Comparison of ENCODE assay signal across 21 mouse cellular contexts in genomic region chr12:105554151-105554772, GRCm38 (mm10). TPM values are rescaled to one million over a fixed set of nuclear protein-coding genes. Genes with fewer than 3 reads are reported as not detected.
DNase-seq lines count a peak whose midpoint lies in the region; ATAC-seq lines count a peak whose summit lies in the region.
"Had no signal": no experiment of that assay in that cellular context is flagged by ENCODE, and none has a peak within 500 bp of the region (broad histone marks: within the 10 kb centered on the region; RNA-seq: fewer than 3 reads in every experiment).

No protein-coding gene starts in this region.

- H3K9me3 ChIP-seq in heart, embryonic 11.5 days (replicated peaks; ENCODE audit: control insufficient read depth, low read length) = no peaks in the 10 kb centered on the region
- H3K9me3 ChIP-seq in heart, embryonic 15.5 days (replicated peaks) = no peaks in the 10 kb centered on the region
- H3K9me3 ChIP-seq in midbrain, embryonic 11.5 days (ENCODE audit: control insufficient read depth, low read length) = no peaks in the 10 kb centered on the region
- H3K9me3 ChIP-seq: forebrain, embryonic 15.5 days; stomach, embryonic 15.5 days had no signal

- 52% methylated on average over 8 of the region's 8 CpGs for WGBS in heart, embryonic 11.5 days (ENCODE audit: insufficient replicate concordance)
- whole genome bisulfite sequencing in heart, embryonic 15.5 days = 32% methylated on average over 8 of the region's 8 CpGs
- 76% methylated on average over 8 of the region's 8 CpGs for WGBS in midbrain, embryonic 11.5 days

- no peak overlapping the region for H3K9ac ChIP-seq in heart, embryonic 11.5 days (ENCODE audit: low read depth, low read length)
- no peak overlapping the region for H3K9ac ChIP-seq in heart, embryonic 15.5 days
- H3K9ac ChIP-seq in midbrain, embryonic 11.5 days (ENCODE audit: low read length) = no peak overlapping the region
- H3K9ac ChIP-seq: forebrain, embryonic 15.5 days; liver, postnatal 0 days; stomach, embryonic 15.5 days had no signal

- H3K36me3 ChIP-seq in heart, embryonic 11.5 days (ENCODE audit: control insufficient read depth, insufficient read depth, low read length) = no peaks in the 10 kb centered on the region
- no peaks in the 10 kb centered on the region for H3K36me3 ChIP-seq in heart, embryonic 15.5 days
- no peaks in the 10 kb centered on the region for H3K36me3 ChIP-seq in midbrain, embryonic 11.5 days (ENCODE audit: control insufficient read depth, insufficient read depth, low read length)
- H3K36me3 ChIP-seq: forebrain, embryonic 15.5 days; G1E; stomach, embryonic 15.5 days had no signal

- peak overlapping the region; percentile 83; the same call in 1 of the 2 replicates for H3K27ac ChIP-seq in heart, embryonic 11.5 days (ENCODE audit: low read depth, low read length)
- H3K27ac ChIP-seq in heart, embryonic 15.5 days = 0 out of 2 replicates have a peak overlapping the region, but pooled peaks have one; percentile 66
- no peak overlapping the region for H3K27ac ChIP-seq in midbrain, embryonic 11.5 days (ENCODE audit: low read depth, low read length)
- H3K27ac ChIP-seq: forebrain, embryonic 15.5 days; stomach, embryonic 15.5 days had no signal

- no peak overlapping the region for H3K4me3 ChIP-seq in heart, embryonic 11.5 days (ENCODE audit: low read depth, low read length)
- H3K4me3 ChIP-seq in heart, embryonic 15.5 days = no peak overlapping the region
- H3K4me3 ChIP-seq in midbrain, embryonic 11.5 days (ENCODE audit: low read depth, low read length) = no peak overlapping the region
- H3K4me3 ChIP-seq: forebrain, embryonic 15.5 days; stomach, embryonic 15.5 days had no signal

- intact Hi-C loops in heart, postnatal 36 days (cut with DNase I) = no loop called here

- DNase-seq in heart, postnatal 36 days = no peak
- peak; percentile 25 to 61 for DNase-seq in lung, adult 18-20 months
- no peak for DNase-seq in lung, postnatal 25 days (ENCODE audit: low spot score)
- peak; percentile 68 for DNase-seq in lung, postnatal 36 days
- DNase-seq in midbrain, embryonic 11.5 days (ENCODE audit: low spot score, missing footprints) = no peak
- DNase-seq: adrenal gland, postnatal 14 days; cerebellum, adult 9-10 months; layer of hippocampus, adult 9-11 months; liver, postnatal 0 days; midbrain, embryonic 14.5 days; right cerebral cortex, adult 18-20 months had no signal

- H3K27me3 ChIP-seq in heart, embryonic 11.5 days (ENCODE audit: control insufficient read depth, insufficient read depth, low read length) = no peaks in the 10 kb centered on the region; the same call in 1 of the 2 replicates
- H3K27me3 ChIP-seq in heart, embryonic 15.5 days = no peaks in the 10 kb centered on the region
- H3K27me3 ChIP-seq in midbrain, embryonic 11.5 days (ENCODE audit: control insufficient read depth, insufficient read depth, low read length) = no peaks in the 10 kb centered on the region
- H3K27me3 ChIP-seq: forebrain, embryonic 15.5 days; stomach, embryonic 15.5 days had no signal

- ATAC-seq in heart, embryonic 11.5 days (replicated peaks; ENCODE audit: insufficient number of reproducible peaks, low FRiP score, low TSS enrichment) = no peak
- no peak for ATAC-seq in heart, embryonic 15.5 days (replicated peaks; ENCODE audit: insufficient number of reproducible peaks, insufficient read depth, low FRiP score, low read depth)
- ATAC-seq in midbrain, embryonic 11.5 days (ENCODE audit: low FRiP score) = no peak
- no peak for ATAC-seq in megakaryocyte, adult 5-6 weeks (ENCODE audit: poor library complexity, severe bottlenecking)
- ATAC-seq: forebrain, embryonic 15.5 days; inflammation-experienced regulatory T-cells, adult 6 months; liver, postnatal 0 days had no signal

- no peak overlapping the region for H3K4me2 ChIP-seq in heart, embryonic 11.5 days
- H3K4me2 ChIP-seq in heart, embryonic 15.5 days = no peak overlapping the region
- H3K4me2 ChIP-seq in midbrain, embryonic 11.5 days = no peak overlapping the region
- H3K4me2 ChIP-seq: forebrain, embryonic 15.5 days; stomach, embryonic 15.5 days had no signal

- H3K4me1 ChIP-seq in heart, embryonic 11.5 days (ENCODE audit: control insufficient read depth, insufficient read depth, low read length) = peaks cover 42% of the 10 kb centered on the region
- H3K4me1 ChIP-seq in heart, embryonic 15.5 days (replicated peaks) = peaks cover 54% of the 10 kb centered on the region
- no peaks in the 10 kb centered on the region for H3K4me1 ChIP-seq in midbrain, embryonic 11.5 days (ENCODE audit: control insufficient read depth, insufficient read depth, low read length)

RNA-seq across cellular contexts. Expression of gene Bdkrb2, which starts 8.8 kb away (rescaled TPM):
- polyA plus RNA-seq in heart, embryonic 11.5 days (2014; fragmentation: Nextera tagmentation; extraction: Ambion mirVana) = 0.42 and 0.69 TPM in 2 replicates
- total RNA-seq in heart, postnatal 36 days (2021) = under 1 TPM; 0.38 to 0.56 TPM
- 0.77 and 1.6 TPM in 2 replicates for polyA plus RNA-seq in heart, embryonic 15.5 days (2015; fragmentation: Nextera tagmentation; extraction: Ambion mirVana)
- 0.10 and 0.12 TPM in 2 replicates for polyA plus RNA-seq in midbrain, embryonic 11.5 days (2014; fragmentation: Nextera tagmentation; extraction: Ambion mirVana)
- total RNA-seq in megakaryocyte, adult 5-6 weeks (2015) = not detected in 2 replicates
- total RNA-seq in megakaryocyte, adult 5-6 weeks (2017) = not detected in 2 replicates
- total RNA-seq: hematopoietic stem cell, adult 5-6 weeks had no signal
- polyA plus RNA-seq: inflammation-experienced regulatory T-cells, adult 6 months had no signal

RNA-seq across cellular contexts. Expression of gene Bdkrb1, which starts 48.6 kb away (rescaled TPM):
- not detected in 2 replicates for polyA plus RNA-seq in heart, embryonic 11.5 days (2014; fragmentation: Nextera tagmentation; extraction: Ambion mirVana)
- not detected for total RNA-seq in heart, postnatal 36 days (2021)
- polyA plus RNA-seq in heart, embryonic 15.5 days (2015; fragmentation: Nextera tagmentation; extraction: Ambion mirVana) = 0.30 TPM in 1 of 2 replicates, not detected in the other
- 0.12 TPM in 1 of 2 replicates, not detected in the other for polyA plus RNA-seq in midbrain, embryonic 11.5 days (2014; fragmentation: Nextera tagmentation; extraction: Ambion mirVana)
- total RNA-seq in megakaryocyte, adult 5-6 weeks (2015) = not detected in 2 replicates
- total RNA-seq in megakaryocyte, adult 5-6 weeks (2017) = not detected in 2 replicates
- total RNA-seq: G1E; gastrocnemius, adult 18-20 months; hematopoietic stem cell, adult 5-6 weeks; left cerebral cortex, postnatal 10 days had no signal
- polyA plus RNA-seq: G1E; liver, postnatal 0 days; midbrain, embryonic 14.5 days had no signal

Comparison
In these comparisons a context has a peak if more than half of its experiments do, and no peak if none do; other contexts are left out.
1. DNase-seq: peak in lung, adult 18-20 months (2 of 2) and lung, postnatal 36 days (single experiment); none in heart, postnatal 36 days (0 of 2), lung, postnatal 25 days (single experiment) and midbrain, embryonic 11.5 days (single experiment).